Mouse (Mus musculus) CH12F3 (cell line): ENCODE results near the gene Ptprn2.

Source experiments
- in situ Hi-C: fragments of 300-500 bp; cut with MboI; formaldehyde crosslinking; loops from 2 replicates; pipeline ENCODE4 v1.14.3; 2020; ENCODE audit warnings: low sequenced_read_pairs

The Ptprn2 gene

DNA sequence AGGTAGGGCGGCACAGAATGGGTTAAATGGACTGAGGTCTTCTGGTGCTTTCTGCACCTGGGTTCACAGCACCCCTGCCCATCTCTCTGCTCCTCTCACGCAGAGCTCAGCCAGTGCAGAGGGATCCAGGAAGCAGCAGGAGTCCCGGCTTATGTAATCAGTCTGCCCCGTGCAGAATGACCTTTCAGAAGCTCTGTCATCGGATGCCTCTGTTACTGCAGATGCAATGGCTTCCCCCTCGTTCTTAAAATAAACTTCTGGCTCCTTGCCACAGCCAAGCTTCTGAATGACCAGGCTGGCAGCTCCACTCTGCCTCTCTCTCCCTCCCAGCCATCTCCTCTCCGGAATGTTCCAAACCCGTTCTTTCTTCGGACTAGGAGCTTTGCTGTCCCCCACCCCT, 714.6 kb downstream of the Ptprn2 start:
- in situ Hi-C loops: no loop called here

DNA sequence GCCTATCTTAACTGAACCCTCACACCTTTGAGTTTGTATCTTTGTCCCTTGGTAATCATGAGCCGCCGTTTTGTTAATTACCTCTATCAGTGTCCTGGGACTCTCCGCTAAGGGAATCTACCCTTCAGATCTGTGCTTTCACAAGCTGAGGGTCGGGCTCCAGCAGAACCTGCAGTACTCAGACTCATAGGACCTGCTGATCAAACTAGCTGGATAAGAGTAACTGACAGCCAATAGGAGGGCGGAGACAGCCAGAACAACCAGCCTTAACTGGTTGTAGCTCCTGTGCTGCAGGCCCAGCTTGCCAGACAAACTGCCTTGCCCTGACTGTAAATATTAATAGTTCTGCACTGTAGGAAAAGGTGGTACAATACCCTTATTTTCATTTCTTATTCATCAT, 715.1 kb downstream of the Ptprn2 start:
- in situ Hi-C loops: no loop called here

DNA sequence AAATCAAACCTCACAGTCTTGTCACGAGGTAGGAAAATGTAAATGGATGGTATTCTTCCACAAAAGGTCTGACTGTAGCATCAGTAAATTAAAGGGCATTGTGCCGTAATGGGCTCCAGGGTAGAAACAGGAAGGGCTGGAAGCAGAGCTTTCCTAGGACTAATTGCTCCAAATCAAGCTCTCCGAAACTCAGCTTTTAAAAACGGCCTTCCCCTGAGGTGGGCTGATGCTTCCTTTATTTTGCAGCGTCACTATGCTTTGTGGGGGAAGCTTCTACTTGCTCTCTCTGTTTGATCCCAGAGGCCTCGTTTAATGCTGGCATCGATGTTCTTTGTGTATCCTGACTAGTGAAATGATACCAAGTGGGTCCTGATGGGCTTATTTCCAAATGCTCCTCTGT, 718.0 kb downstream of the Ptprn2 start:
- in situ Hi-C loops: no loop called here

DNA sequence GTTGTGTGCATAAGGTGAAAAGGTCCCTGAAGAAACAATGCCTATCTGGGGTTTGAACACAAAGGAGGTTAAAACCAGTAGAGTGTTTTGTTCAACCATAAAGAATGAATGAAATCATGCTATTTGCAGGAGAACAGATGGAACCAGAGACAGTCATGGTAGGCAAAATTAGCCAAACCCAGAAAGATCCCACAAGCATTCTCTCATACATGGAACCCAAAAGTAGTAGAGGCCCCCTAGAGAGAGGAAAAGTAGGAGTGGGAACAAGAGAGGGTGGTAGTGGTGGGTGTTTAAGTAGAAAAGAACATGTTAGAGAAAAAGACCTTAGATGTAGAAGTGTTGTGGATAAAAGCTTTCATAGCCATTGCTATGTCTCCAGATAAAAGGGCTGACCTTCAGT, 719.4 kb downstream of the Ptprn2 start:
- in situ Hi-C loops: no loop called here

DNA sequence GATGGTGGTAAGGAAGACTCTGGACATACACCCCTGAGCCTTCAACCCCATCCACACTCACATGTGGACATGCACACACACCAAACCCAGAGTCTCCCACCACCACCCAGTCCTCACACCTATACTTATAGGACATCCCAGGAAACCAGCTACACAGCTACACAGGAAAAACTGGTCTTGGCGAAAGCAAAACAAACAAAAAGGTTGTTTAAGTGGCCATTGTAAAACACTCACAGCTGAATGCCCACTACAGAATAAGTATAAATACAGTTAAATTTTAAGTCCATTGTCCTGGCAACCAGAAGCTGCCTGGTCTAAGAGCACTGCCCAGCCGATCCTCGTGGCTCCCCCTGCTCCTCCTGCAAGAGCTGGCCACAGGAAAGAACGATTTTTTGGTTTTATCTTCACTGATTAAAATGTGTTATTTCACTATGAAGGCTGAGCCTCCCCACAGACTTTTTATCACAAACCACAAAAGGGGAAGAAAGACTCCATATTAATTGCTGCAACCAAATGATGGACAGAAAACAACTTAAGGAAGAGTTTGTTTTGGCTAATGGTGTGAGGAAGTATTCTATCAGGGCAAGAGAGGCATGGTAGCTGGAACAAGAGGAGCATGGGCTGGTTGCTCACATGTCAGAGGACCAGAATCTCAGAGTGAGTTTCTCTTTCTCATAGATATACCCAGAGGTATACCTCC, 722.1 kb downstream of the Ptprn2 start:
- in situ Hi-C loops: no loop called here

DNA sequence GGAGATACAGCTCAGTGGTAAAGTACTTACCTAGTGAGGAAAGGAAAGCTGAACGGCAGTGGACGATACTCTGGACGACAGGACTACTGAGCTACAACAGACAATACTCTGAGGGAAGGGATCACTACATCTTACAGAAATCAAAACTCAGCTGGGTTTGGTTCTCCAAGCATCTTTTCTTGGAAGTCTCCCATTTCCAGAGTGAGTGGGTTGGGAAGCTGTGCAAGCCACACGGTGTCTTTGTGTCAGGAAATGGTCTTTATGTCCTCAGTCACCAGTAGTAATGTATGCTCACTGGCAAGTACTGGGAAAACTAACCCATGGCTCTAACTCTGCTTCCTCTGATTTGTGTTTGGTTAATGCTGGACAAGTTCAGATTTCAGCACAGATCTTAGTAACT, 724.9 kb downstream of the Ptprn2 start:
- in situ Hi-C loops: no loop called here

DNA sequence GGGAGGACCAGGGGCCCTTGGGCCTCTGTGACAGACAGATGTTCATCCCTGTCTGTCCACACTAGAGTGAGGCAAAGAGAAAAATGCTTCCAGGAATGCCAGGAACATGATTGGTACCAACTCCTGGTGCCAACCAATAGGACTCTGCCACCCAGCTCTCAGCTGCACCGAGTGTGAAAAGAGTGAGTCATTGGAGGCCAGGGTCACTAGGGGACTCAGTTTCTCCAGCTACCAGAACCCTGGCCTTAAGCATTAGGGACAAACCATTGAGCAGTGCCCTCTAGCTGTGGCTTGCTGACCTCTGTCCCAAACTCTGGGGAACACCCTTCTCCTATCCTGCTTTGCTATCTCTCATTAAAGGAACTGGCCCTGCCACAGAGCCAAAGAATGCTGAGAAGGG, 728.0 kb downstream of the Ptprn2 start:
- in situ Hi-C loops: no loop called here

DNA sequence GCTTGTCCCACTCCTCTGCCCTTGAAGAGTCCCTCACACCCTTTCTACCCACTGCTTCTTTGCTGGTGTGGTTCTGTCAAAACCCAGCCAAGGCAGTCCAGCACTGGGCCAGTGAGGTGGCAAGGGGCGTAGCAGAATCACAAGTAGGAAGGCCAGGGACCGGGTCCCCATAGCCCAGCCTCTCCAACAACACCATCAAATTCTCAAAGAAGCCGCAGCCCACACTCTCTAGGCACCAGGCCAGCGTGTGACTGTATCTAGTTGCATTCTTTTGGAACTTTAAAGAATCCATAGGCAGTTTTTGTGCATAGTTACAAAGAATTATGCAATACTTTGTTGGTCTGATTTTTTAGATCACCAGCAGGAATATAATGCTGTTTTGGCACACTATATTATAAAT, 728.8 kb downstream of the Ptprn2 start:
- in situ Hi-C loops: no loop called here

DNA sequence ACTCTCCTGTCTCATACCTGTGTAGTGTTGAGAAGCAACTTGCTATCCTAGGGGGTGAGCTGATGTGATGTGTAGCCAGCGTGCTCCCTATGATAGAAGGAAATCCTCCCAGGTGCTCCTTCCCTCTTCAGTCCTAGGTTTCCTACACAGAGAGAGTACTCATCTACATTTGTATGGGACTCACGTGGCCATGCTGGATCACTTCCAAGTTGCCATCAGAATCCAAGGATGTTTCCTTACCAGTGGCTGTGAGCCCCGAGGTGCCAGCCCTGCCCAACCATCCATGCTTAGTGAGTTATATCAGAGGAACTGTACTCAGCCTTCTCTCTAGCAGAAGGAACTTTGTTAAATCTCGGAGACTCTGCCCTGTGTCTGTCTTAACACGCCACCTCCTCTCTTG, 729.4 kb downstream of the Ptprn2 start:
- in situ Hi-C loops: no loop called here

DNA sequence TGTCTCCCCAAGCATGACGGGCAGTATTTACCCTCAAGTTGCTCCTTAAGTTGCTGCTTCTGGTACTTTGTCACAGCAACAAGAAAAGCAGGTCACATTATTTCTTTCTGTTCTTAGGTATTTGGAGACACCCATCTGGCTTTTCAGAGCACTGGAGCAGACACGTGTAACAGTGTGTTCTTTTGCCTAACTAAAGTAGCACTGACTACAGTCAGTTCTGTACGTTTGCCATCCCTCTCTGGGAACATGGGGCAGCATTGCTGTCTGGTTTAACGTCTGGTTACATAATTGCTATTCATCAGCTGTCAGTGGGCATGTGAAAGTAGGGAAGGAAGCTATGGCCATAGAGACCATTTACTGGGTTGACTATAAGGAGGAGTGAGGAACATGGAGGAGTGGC, 736.4 kb downstream of the Ptprn2 start:
- in situ Hi-C loops: no loop called here

DNA sequence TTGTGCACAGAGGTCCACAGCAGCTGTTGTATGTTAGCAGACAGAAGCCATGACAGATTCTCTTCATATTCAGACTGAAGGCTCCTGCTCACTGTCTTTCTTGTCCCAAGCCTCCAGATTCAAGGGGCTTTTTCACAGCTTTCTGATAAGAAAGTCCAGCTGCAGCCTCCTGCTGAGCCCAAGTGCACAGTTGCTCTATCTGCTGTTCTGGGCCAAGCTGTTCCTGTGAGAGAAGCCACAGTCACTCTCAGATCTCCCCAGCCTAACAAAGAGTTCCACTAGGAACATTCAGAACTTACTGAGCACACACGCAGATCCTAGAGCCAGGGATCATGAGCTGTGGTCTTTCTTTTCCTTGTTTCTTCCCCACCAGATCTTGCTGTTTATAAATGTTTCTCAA, 738.5 kb downstream of the Ptprn2 start:
- in situ Hi-C loops: no loop called here

DNA sequence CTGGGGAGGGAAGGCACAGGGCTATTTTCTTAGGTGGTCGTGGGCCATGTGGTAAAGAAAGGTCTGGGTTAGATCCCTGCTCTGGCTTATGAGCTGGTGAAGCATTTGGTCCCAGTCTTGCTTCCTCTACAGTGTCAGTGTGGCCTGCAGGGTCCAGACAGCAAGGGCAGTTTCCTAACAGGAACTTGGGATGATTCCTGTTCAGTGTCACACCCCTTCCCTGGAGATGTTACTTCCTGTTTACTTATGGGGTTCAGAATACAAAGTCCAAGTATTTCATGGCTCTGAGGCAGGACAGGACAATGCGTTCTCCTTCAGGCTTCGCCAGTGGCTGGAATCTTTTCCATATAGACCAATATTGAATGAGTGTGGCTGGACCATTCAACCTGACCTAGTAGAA, 741.7 kb downstream of the Ptprn2 start:
- in situ Hi-C loops: no loop called here

DNA sequence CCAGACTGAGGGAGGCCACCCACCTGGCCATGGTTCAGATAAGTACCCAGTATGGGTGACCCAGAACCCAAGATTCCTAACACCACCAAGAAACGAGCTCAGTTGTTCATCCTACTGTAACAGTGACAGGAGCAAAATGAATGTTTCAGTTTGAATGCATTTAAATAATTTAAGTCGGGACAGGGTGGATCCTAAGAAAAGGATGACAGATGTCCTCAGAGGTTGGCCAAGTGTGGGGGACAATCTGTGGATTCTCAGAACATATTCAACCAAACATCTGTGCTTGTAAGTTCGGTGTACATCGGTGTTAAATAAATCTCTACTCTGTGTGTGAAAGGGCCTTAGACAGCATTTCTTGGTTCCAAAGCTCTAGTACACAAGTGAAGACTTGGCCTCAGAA, 743.9 kb downstream of the Ptprn2 start:
- in situ Hi-C loops: no loop called here

DNA sequence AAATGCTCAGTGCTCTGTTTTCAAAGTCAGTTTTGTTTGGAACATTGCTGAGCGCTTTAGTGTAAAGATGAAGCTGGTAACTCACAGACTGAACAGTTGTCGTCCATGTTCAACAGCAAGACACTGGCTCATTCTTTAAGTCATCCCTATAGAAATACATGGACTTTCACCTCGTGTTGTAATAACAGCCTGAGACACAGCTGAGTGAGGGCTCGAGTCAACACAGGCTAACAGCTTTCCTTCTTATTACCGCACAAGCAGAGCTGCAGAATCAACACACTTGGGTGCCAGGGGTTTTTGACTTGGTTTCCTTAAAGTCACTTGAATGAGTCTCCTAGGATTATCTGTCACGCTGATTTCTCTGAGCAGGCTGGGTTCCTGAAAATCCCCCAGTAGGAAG, 744.8 kb downstream of the Ptprn2 start:
- in situ Hi-C loops: no loop called here

DNA sequence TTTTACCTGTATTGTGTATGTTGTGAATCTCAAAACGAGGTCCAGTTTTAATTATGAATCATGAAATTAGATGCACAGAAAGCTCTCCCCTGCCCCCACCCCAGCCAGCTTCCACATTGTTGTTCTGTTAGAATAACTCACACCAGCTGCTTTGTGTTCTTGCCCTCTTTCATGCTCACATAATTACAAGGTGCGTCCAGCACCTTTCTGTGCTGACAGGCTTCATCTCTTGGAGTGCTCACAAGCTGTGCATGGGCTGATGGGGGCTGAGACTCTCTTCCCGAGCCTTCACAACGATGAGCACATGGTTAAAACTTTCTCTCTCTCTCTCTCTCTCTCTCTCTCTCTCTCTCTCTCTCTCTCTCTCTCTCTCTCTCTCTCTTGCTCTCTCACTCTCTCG, 746.3 kb downstream of the Ptprn2 start:
- in situ Hi-C loops: no loop called here

DNA sequence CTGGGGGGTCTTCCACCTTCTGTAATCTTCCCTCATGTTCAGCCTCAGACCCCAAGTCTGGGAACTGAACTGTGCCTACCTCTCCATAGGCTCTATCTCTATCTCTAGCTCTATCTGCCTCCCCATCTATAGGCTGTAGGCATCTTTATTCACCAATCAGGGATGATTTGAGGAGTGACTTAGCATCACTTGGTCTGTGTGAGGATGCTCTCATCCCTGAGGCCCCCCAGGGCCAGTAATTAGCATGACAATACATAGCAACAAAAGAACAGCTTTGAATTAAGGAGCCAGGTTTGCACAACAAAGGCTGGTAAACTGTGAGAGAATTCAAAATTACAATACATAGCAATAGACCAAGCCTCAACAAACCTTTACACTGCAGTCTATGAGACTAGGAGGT, 749.6 kb downstream of the Ptprn2 start:
- in situ Hi-C loops: no loop called here

DNA sequence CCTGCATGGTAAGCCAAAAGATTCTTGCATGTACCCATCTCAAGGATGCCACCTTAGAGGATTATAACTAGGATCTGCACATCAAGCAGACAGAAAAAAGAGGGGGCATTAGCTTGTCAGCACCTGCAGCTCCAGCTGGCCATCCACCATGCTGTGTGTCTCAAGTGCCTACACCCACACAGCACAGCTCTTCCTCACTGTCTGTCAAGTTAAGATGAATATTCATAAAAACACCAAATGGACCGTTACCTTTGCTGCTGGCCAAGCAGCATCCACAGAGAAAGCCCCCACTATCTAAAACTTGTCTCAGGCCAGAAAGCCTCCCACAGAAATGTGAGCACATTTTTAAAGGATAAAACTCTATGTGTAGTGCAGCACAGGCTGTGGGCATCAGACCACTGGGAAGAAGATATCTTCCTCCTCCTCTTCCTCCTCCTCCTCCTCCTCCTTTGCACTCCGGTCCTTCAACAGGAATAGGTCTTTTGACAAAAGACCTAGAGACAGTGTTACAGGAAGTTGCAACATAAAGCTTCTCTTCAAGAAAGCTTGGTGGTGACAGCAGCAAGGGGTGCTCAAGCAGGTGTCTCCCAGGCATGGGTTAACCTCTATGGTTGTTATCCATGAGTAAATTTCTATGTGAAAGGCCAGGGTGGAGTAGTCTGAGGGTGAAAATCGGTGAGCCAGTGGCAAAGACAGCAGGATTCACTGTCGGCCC, 750.7 kb downstream of the Ptprn2 start:
- in situ Hi-C loops: no loop called here

DNA sequence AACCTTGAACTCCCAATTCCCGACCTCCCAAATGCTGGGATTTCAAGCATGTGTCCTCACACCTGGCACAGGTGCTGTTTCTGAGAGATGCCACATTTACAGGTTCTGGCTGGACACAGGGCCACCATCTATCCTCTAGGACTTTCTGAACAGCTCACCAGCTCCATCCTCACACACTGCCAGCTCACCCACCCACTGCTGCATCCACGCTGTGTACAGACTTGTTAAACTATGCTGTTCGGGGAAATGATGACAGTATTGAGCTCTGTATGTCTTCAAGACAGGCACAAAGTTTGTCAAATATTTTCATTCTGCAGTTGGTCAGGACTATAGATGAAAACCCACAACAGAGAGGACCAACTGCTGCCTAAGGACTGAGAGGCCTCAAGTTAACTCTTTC, 751.5 kb downstream of the Ptprn2 start:
- in situ Hi-C loops: no loop called here

DNA sequence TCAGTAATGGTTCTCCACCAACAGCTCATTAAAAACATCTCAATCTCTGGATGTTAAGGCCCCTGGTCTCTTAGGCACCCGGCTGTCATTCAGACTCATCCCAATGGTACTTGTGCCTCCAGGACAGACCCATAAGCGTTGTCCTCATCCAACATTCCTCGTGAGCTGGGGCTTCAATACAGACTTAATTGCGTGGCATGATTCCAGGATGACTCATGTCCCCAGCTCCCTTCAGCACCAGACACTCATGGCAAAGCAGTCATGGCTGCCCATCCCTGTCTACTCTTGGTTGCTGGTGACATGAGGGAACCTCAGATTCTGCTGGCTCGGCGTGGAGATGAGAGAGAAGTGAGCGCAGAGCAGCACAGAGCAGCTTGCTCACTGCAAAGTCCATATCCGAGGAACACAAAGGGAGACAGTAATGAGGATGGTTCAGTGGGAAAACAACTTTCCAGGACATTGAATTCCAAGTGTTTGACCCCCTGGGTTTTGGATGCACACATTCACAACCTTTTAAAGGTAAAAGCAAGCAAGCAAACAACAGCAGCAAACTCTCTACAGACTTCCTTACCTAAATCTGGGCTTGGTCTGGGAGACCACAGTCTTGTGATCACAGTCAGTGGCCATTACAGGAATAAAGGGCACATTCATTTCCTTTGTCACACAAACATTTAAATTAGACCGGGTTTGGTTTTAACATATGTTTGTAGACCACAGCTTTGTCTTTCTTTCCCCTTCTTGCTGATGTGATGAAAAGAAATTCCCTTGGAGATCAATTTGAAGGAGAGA, 754.6 kb downstream of the Ptprn2 start:
- in situ Hi-C loops: no loop called here

DNA sequence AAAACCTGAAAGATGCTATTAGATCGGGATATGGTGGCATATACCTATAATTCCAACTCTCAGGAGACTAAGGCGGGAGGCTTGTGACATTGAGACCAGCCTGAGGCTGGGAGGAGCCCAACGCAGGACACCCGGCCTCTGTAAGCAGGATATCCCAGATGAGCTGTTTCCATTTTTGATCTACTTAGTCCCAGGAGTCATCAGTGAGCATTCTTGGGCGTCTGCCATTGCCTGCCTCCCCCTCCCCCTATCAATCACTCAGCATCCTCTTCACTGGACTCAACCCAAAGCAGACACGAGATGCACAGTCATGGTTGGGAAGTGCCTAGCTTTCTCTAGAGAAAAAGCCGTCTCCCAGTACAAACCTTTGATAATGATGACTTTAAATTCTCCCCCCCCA, 756.7 kb downstream of the Ptprn2 start:
- in situ Hi-C loops: no loop called here

DNA sequence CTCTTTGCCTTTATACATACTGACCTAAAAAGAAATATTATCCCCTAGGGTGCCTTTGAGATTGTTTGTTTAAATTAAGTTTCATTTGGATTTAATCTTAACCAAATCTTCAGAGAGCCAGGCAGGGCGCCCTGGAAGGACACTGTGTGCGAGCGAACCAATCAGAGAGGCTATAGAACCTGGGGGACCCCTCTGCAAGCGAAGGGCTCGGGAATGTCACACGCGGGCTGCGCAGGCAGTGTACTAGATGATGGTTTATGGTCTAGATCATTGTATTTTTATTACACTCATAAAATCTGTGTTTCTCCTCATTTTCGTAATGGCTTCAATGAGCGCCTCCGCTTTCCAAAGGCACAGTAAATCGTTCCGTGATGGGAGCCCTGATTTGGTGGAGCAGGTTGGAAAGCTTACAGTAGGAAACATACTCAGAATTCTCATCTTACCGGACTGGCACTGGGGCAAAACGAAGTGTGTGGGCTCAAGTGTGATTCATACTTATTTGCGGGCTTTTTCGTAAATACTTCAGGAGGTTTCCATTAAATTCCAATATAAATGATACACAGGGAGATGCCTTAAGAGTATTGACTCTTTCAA, 760.5 kb downstream of the Ptprn2 start:
- in situ Hi-C loops: no loop called here

DNA sequence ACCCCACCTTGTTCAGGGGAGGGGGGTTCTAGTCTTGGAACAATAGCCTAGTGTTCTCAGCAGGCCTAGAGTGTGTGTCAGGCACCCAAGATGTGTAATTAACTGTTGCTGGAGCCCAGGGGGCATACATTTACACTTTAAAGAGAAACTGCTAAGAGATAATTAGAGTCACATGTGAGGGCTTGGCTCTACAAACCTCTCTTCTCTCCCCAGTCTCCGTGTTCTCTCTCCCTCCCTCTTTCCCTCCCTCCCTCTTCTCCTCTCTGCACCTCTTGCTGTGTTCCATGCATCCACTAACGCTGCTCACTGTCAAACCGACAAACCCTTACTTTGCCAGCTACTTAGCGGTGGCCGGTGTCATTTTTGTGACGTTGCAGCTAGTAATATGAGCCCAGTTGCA, 764.9 kb downstream of the Ptprn2 start:
- in situ Hi-C loops: no loop called here
